Mouse (Mus musculus): ENCODE data around the gene Steap2. TPM values are rescaled to one million over a fixed set of nuclear protein-coding genes. Genes with fewer than 3 reads are reported as not detected.

The Steap2 gene
- not detected for polyA plus RNA-seq (2017; shearing (Covaris generic))

DNA sequence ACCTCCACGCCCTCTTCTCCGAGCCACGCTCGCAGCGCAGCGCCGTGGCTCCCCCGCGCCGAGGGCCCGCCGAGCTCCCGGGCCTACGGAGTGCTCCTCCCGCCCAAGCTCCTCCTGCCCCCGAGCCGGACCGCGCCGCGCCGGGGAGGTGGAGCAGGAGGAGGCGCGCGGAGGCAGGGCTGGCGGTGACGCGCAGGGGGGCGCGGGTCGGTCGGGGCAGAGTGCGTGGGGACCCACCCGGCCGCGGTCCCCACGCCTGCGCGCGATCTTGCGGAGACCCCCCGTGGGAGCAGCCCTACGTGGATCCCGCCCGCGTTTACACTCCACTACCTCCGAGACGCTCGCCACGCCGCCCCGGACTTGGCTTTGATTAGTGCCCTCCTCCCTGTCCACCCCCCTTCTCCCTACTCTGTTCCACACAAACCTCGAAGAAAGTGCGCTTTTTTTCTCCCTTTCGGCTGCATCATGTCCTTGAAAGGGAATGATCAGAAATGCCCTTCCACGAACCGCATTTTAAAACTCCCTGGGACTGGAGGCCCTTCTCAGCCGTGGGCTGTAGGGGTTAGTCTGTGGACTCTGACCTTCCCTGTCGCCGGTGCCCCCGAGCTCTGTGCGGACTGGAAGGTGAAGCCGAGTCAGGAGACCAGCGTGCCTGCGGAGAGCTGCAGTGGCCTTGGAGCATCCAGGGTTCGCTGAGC is at the start of gene Steap2:
Gene Steap2, minus strand, starts transcription at position 623 of the 698 bp plus-strand sequence.

DNA sequence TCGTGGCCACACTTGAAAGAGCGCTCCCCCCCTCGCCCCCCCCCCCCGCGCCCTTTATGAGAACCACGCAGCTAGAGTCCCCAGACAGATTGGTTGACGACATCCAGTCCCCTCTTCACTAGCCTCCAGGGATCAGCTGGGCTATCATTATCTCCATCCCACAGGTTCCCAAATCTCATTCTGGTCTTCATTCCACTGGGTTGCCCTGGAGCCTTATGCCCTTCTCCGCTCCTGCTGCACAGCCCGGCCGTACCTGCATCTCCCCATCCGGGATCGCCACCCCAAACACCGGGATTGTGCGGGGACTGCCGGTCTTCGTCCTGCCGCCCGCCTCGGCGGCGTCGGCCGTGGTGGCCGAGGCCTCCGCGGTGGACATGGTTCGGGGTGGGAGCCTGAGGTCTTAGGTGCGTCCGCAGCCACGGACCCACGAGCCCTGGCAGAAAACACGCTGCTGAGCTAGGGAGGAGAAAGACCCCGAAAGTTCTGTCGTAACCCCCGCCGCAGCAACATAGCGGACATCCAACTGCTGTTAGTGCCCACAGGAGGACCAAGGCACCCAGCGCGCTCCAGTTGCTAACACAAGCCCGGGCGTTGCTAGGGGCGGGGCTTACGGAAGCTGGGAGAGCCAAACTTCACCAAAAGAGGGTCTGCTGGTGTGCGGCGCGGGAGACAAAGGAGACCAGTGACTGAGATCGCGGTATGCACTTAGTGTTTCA is 30.6 kb downstream of the Steap2 start, which contains the start of gene Cfap69:
Gene Cfap69, minus strand, starts transcription at position 585 of the 716 bp plus-strand sequence.

Other genes with a start within 250 kb of the Steap2 start
- gene 1700015F17Rik, start 215.4 kb downstream of the Steap2 start, polyA plus RNA-seq (2017; shearing (Covaris generic)): not detected
- 2.2 TPM for gene Cldn12, start 179.6 kb downstream of the Steap2 start, polyA plus RNA-seq (2017; shearing (Covaris generic))
- gene Gtpbp10, start 135.0 kb downstream of the Steap2 start, polyA plus RNA-seq (2017; shearing (Covaris generic)): 16.6 TPM
- not detected for gene Gm8773, start 120.8 kb downstream of the Steap2 start, polyA plus RNA-seq (2017; shearing (Covaris generic))
- gene Cfap69, start 30.3 kb downstream of the Steap2 start, polyA plus RNA-seq (2017; shearing (Covaris generic)): not detected
- not detected for gene Steap1, start 54.7 kb upstream of the Steap2 start, polyA plus RNA-seq (2017; shearing (Covaris generic))

Measured in CD4-positive, CD25-positive, alpha-beta regulatory T cell, adult 9 weeks (primary cell).